Mouse (Mus musculus) kidney, adult 2 months (tissue): Measurements from ENCODE around the gene Vwa7. TPM values are rescaled to one million over a fixed set of nuclear protein-coding genes. Genes with fewer than 3 reads are reported as not detected.
A peak's percentile ranks its signal among the peaks of the same experiment; 100 is the strongest.

Experiments used
- DNase-seq: peaks from one replicate; pipeline ENCODE4 v3.0.0; 2021
- H3K27ac ChIP-seq: fragments of 200-500 bp; 2 replicates; pipeline ENCODE4 v1.5.1; 2012; ENCODE audit warnings: low read depth, low read length, control low read depth, inconsistent platforms; ENCODE audit not compliant: insufficient read depth
- H3K27me3 ChIP-seq: fragments of 200-500 bp; replicated peaks from 2 replicates; pipeline ENCODE4 v1.6.1; 2012; ENCODE audit warnings: mild to moderate bottlenecking, moderate library complexity, low read length, inconsistent platforms; ENCODE audit not compliant: control insufficient read depth, insufficient read depth
- H3K36me3 ChIP-seq: fragments of 200-500 bp; 2 replicates; pipeline ENCODE4 v1.6.1; 2012; ENCODE audit warnings: mild to moderate bottlenecking, moderate library complexity, low read length, inconsistent platforms; ENCODE audit not compliant: control insufficient read depth, insufficient read depth
- H3K4me1 ChIP-seq: fragments of 200-500 bp; 2 replicates; pipeline ENCODE4 v1.6.1; 2011; ENCODE audit warnings: low read length; ENCODE audit not compliant: control insufficient read depth, insufficient read depth
- H3K4me3 ChIP-seq: fragments of 200-500 bp; 2 replicates; pipeline ENCODE4 v1.5.1; 2011; ENCODE audit warnings: mild to moderate bottlenecking, low read depth, low read length, control low read depth; ENCODE audit not compliant: insufficient read depth
- CTCF ChIP-seq: fragments of 200-500 bp; conservative IDR thresholded peaks from 2 replicates; pipeline ENCODE4 v1.5.1; 2011; ENCODE audit warnings: low read depth, mild to moderate bottlenecking, control low read depth, low read length, moderate library complexity, mixed read lengths; ENCODE audit not compliant: insufficient read depth, insufficient read length
- POLR2A ChIP-seq: fragments of 200-500 bp; IDR thresholded peaks from one replicate; pipeline ENCODE4 v1.6.1; 2011; ENCODE audit warnings: low read depth, low read length, control low read depth
- WGBS: fragments of 180-500 bp; shearing (Covaris S2); methylation state at CpG from one replicate; pipeline ENCODE4 v1.1.7; 2018; 5-methylcytosine and 5-hydroxymethylcytosine counted together
- polyA plus RNA-seq: library from polyadenylated mRNA; depleted of rRNA; stranded (reverse); fragments of >200 nt; gene quantifications from 2 replicates; pipeline ENCODE4 v1.2.3, GENCODE M21; 2012

The Vwa7 gene
- polyA plus RNA-seq, 1 experiment: 0.89 TPM

DNA sequence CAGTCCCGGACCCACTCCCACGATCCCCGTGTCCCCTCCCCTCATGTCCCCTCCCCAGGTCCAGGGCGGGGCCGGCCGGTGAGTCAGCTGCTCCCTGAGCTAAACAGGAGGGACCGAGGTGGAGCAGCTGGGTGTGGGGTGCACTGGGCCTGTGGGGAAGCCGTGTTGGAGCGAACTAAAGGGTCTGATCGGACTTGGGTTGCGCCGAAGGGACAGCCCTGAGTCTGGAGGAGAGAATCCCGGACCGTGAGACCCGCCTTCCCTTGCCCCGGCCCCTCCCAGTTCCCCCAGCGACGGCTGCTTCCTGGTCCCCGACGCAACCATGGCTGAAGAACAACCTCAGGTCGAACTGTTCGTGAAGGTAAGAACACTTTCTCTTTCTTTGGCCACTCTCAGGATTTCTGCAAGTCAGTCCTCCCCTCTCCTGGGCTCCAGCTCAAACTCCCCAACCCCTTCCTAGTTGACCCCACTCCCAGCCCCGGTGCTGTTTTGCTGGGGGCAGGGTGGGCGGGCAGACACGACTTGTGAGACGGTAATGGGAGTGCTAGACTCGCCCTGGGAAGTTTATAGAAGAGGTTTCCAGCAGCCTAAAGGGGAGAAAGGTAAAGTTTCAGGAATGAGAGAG lies 33.9 kb downstream of the Vwa7 start:
- DNase-seq: peak; percentile 87
- TF ChIP-seq POLR2A (peak; percentile 68), CTCF (no peak)
- Histone ChIP-seq H3K27me3 (no peaks in the 10 kb centered on the region), H3K4me3 (peak overlapping the region; percentile 73), H3K4me1 (peaks cover 15% of the 10 kb centered on the region), H3K36me3 (peaks cover 5% of the 10 kb centered on the region; the same call in 1 of the 2 replicates), H3K27ac (peak overlapping the region; percentile 85)
- WGBS: under 1% methylated on average over 27 of the region's 27 CpGs

DNA sequence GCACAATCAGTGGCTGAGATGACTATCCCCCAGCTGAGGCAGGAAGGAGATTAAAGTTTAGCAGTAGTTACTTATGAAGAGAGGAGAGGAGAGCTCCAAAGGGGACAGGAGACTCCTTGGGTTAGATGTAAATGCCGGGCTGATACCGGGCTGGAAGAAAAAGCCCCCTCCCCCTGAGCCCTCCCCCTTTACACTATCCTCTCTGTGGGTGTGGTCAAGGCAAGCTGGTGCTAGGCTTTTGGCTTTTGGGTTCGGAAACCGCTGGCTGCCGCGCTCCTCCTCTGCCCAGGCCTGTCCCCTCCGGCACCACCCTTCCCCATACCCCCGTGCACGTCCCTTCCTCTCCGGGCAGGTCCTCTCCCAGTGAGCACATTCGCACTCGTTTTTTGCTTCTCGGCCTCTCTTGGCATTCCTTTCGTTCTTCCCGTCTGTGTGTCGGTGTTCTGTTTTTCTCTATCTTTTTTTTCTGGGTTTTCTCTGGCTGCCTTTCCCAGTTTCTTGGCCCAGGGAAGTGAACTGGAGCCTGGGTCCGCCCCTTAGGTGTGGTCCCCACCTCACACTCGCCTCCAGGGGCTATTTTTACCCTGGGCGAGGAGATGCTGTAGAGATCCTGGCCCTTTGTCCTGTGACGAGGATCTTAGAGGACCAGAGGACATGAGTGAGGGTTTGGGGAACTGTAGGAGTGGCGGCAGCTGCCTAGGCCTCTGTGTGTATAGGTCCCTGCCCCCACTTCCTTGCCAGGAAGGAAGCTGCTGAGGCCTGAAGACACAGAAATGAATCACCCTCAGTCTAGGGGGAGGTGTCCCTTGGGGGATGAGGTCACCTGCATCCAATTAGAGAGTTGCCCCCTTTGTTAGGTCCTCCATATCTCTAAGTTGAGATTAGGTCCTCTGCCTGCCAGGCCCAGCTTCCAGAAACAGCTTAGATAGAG lies 35.0 kb downstream of the Vwa7 start:
- 5% methylated on average over 21 of the region's 21 CpGs for WGBS
- DNase-seq: peak; percentile 90

DNA sequence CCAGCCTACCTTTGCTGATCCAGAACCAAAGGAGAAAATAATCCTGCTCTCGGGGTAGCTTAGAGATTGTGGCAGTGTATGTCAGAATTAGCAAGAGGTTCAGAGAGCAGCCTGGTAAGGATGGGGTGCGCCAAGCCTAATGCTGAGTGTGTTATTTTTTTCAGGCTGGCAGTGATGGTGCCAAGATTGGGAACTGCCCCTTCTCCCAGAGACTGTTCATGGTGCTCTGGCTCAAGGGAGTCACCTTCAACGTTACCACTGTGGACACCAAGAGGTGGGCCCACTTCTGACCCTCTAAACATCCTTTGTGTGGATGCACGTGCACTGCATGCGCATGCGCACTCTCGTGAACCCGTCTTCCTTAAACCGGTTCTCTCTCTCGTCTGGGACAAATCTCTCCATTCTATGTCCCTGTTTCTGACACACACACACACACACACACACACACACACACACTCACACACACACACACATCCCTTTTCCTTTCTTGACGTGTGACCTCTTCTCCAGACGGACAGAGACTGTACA lies 36.0 kb downstream of the Vwa7 start:
- H3K4me1 ChIP-seq: peaks cover 14% of the 10 kb centered on the region
- H3K27ac ChIP-seq: peak overlapping the region; percentile 36
- no peak for TF ChIP-seq POLR2A
- TF ChIP-seq CTCF: no peak
- peak overlapping the region; percentile 73; the same call in 1 of the 2 replicates for H3K4me3 ChIP-seq
- 54% methylated on average over 12 of the region's 12 CpGs for WGBS
- H3K27me3 ChIP-seq: no peaks in the 10 kb centered on the region
- no peak for DNase-seq
- peaks cover 7% of the 10 kb centered on the region; the same call in 1 of the 2 replicates for H3K36me3 ChIP-seq

More for the DNA sequence above, 35.0 kb downstream of the Vwa7 start:
- peak overlapping the region; percentile 90 for H3K27ac ChIP-seq
- H3K27me3 ChIP-seq: no peaks in the 10 kb centered on the region
- peak overlapping the region; percentile 73 for H3K4me3 ChIP-seq
- H3K4me1 ChIP-seq: peaks cover 15% of the 10 kb centered on the region
- peaks cover 7% of the 10 kb centered on the region; the same call in 1 of the 2 replicates for H3K36me3 ChIP-seq
- no peak for TF ChIP-seq CTCF
- peak; percentile 26 for TF ChIP-seq POLR2A

DNA sequence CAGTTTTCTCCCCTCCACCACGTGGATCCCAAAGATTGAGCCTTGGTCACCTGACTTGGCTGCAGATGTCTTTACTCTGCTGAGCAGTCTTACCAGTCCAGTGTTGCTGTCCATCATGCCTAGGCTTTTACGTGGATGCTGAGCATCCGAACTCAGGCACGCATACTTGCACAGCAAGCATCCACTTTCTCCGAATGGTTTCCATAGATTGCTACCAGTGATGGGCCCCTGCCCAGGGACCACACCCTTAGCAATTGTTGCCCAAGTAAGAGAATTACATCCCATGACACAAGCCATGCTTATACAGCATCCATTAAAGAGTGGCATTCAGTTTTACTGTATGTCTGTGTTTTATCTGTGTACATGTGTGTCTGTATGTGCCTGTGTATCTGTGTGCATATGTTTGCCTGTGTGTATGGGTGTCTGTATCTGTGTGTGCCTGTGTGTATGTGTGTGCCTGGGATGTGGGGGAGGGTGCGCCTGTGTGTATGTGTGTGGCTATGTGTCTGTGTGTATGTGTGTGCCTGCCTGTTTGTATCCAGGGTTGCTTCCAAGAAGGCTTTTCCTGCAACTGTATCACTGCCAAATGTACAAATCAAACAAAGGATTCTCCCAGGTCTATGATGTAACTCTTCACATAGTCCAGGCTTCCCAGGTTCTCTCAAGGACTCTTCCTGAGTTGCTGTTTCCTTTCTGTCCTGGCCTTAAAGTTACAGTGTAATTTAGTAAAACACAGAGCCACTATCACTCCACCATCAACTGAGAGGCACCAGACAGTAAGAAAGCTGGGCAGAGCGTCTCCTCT lies 39.5 kb downstream of the Vwa7 start:
- Histone ChIP-seq H3K4me1 (0 out of 2 replicates have a peak, but pooled peaks cover 6% of the 10 kb centered on the region), H3K36me3 (peaks cover 7% of the 10 kb centered on the region; the same call in 1 of the 2 replicates), H3K4me3 (no peak overlapping the region), H3K27me3 (no peaks in the 10 kb centered on the region), H3K27ac (no peak overlapping the region)
- 74% methylated on average over 7 of the region's 7 CpGs for WGBS
- peak; percentile 52 for DNase-seq
- TF ChIP-seq CTCF (no peak), POLR2A (no peak)

- Histone ChIP-seq H3K4me3 (no peak overlapping the region), H3K27ac (no peak overlapping the region), H3K4me1 (0 out of 2 replicates have a peak, but pooled peaks cover 6% of the 10 kb centered on the region), H3K27me3 (no peaks in the 10 kb centered on the region), H3K36me3 (peaks cover 7% of the 10 kb centered on the region; the same call in 1 of the 2 replicates)
- no peak for DNase-seq
- 83% methylated on average over 3 of the region's 3 CpGs for WGBS
- TF ChIP-seq POLR2A: no peak
- no peak for TF ChIP-seq CTCF
Observed at GRCm38 (mm10) chr17:35057090-35057489, 40.7 kb downstream of the Vwa7 start.

DNA sequence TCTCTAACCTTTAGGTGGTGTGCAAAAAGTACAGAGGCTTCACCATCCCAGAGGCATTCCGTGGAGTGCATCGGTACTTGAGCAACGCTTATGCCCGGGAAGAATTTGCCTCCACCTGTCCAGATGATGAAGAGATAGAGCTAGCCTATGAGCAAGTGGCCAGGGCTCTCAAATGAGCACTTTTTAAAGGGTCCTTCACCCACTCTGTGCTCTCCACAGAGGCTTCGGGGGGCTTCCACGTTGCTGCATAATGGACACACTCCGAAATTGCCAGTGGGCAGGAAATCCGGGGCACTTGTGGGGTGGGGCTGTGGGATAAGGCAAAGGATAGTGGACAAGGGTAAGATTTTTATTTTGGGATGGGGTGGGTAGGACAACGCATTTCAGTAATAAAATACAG lies 41.9 kb downstream of the Vwa7 start:
- WGBS: 51% methylated on average over 9 of the region's 9 CpGs
- Histone ChIP-seq H3K4me3 (no peak overlapping the region), H3K27me3 (no peaks in the 10 kb centered on the region), H3K4me1 (0 out of 2 replicates have a peak, but pooled peaks cover 6% of the 10 kb centered on the region), H3K27ac (no peak overlapping the region), H3K36me3 (peaks cover 7% of the 10 kb centered on the region; the same call in 1 of the 2 replicates)
- TF ChIP-seq CTCF: no peak
- TF ChIP-seq POLR2A: no peak
- no peak for DNase-seq
